Mouse (Mus musculus) cerebellum, adult (tissue): ENCODE data around the gene Pa2g4.
"Not testable (repeated sequence)": the region's sequence is repeated elsewhere in the genome, so short reads cannot be mapped to it uniquely, and the experiment has no call there.

ENCODE experiments used
- ATAC-seq: cut with Nextera tagmentation; 2 replicates; pipeline ENCODE4 v1.9.2; 2017; ENCODE audit warnings: mild to moderate bottlenecking, moderate library complexity, mixed read lengths; ENCODE audit not compliant: insufficient number of reproducible peaks, low FRiP score, low TSS enrichment

Pa2g4 gene

GRCm38 (mm10) chr10:128579731-128580130 is 13.9 kb upstream of the Pa2g4 start:
- ATAC-seq = no peak

GRCm38 (mm10) chr10:128579298-128579697 is 13.5 kb upstream of the Pa2g4 start:
- no peak for ATAC-seq

GRCm38 (mm10) chr10:128578330-128578729 is 12.5 kb upstream of the Pa2g4 start:
- no peak for ATAC-seq

- ATAC-seq = no peak
Observed at GRCm38 (mm10) chr10:128575063-128575462, 9.3 kb upstream of the Pa2g4 start.

GRCm38 (mm10) chr10:128565206-128565787 is 490 bp downstream of the Pa2g4 start:
- ATAC-seq = peak; percentile 9

- no peak for ATAC-seq
Observed at GRCm38 (mm10) chr10:128563544-128563943, 2.2 kb downstream of the Pa2g4 start.

GRCm38 (mm10) chr10:128556963-128557362 is 8.8 kb downstream of the Pa2g4 start:
- ATAC-seq = no peak

- no peak for ATAC-seq
Observed at GRCm38 (mm10) chr10:128556286-128556685, 9.5 kb downstream of the Pa2g4 start.

- not testable (repeated sequence) for ATAC-seq
Observed at GRCm38 (mm10) chr10:128555567-128555966, 10.2 kb downstream of the Pa2g4 start.

- ATAC-seq = not testable (repeated sequence)
Observed at GRCm38 (mm10) chr10:128550144-128550823, 15.5 kb downstream of the Pa2g4 start.

GRCm38 (mm10) chr10:128549682-128550057 is 16.1 kb downstream of the Pa2g4 start:
- not testable (repeated sequence) for ATAC-seq

GRCm38 (mm10) chr10:128548947-128549681 is 16.7 kb downstream of the Pa2g4 start, which contains the start of gene Rpl41:
Gene Rpl41 (minus strand): TSS chr10:128549305.
- peak; percentile 84 for ATAC-seq

GRCm38 (mm10) chr10:128548051-128548791 is 17.6 kb downstream of the Pa2g4 start:
- not testable (repeated sequence) for ATAC-seq

GRCm38 (mm10) chr10:128547361-128548032 is 18.3 kb downstream of the Pa2g4 start, which contains the start of gene Zc3h10:
Gene Zc3h10 (minus strand): TSS chr10:128547774.
- ATAC-seq = peak; percentile 79

GRCm38 (mm10) chr10:128546787-128547186 is 19.0 kb downstream of the Pa2g4 start:
- ATAC-seq = no peak

- no peak for ATAC-seq
Observed at GRCm38 (mm10) chr10:128546361-128546760, 19.4 kb downstream of the Pa2g4 start.

- no peak for ATAC-seq
Observed at GRCm38 (mm10) chr10:128545570-128545898, 20.3 kb downstream of the Pa2g4 start.

GRCm38 (mm10) chr10:128544674-128545569 is 20.9 kb downstream of the Pa2g4 start:
- ATAC-seq = no peak

- ATAC-seq = no peak
Observed at GRCm38 (mm10) chr10:128544151-128544657, 21.6 kb downstream of the Pa2g4 start.
